Mouse (Mus musculus) fibroblast of lung, adult 2 months (primary cell): ENCODE data around the gene Zscan20.
A peak's percentile ranks its signal among the peaks of the same experiment; 100 is the strongest.

ENCODE experiments used
- DNase-seq: peaks from one replicate; pipeline ENCODE4 v3.0.0-alpha.2; 2011; ENCODE audit warnings: low read depth

The Zscan20 gene

DNA sequence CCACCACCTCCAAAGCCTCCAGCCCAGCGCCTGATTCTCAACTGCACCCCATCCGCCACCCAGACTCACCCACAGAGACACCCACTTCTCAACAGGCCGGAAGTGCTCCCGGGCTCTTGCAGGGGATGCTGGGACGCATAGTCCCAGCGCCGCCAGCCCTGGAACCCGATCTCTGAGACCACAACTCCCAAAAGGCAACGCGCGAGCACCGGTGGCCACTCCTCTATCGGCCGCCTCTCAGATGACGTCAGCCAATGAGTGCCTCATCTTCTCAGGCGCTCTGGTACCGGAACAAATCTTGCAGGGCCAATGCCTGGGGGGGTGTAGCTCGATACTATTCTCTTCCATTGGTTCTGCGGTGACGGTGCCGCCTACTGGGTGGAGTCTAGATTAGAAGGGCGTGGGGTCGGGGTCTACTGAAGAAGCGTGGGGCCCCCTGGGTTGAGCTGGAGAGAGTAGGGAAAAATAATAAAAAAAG is at the start of gene Zscan20:
Zscan20 (minus strand) TSS at position 174 of the 478 bp plus-strand sequence.
- DNase-seq, result peak; percentile 96

DNA sequence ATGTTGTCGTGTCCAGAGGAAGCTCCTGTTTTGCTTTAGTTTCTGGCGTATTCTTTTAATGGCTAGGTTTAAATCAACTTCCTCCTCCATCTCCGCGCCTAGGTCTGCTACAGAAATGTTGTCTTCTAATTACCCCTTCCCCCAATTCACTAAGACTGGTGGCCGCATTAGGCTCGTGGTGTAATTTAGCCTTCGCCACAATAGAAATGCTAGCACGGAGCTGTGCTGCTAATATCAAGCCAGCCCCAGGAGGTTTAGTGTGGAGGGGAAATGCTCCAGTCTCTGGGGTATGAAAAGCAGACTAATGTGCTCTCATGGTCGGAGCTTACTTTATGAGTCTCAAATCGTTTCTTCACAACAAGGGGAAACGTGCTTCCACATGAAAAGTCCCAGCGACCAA is 45.5 kb upstream of the Zscan20 start:
- DNase-seq, result no peak

DNA sequence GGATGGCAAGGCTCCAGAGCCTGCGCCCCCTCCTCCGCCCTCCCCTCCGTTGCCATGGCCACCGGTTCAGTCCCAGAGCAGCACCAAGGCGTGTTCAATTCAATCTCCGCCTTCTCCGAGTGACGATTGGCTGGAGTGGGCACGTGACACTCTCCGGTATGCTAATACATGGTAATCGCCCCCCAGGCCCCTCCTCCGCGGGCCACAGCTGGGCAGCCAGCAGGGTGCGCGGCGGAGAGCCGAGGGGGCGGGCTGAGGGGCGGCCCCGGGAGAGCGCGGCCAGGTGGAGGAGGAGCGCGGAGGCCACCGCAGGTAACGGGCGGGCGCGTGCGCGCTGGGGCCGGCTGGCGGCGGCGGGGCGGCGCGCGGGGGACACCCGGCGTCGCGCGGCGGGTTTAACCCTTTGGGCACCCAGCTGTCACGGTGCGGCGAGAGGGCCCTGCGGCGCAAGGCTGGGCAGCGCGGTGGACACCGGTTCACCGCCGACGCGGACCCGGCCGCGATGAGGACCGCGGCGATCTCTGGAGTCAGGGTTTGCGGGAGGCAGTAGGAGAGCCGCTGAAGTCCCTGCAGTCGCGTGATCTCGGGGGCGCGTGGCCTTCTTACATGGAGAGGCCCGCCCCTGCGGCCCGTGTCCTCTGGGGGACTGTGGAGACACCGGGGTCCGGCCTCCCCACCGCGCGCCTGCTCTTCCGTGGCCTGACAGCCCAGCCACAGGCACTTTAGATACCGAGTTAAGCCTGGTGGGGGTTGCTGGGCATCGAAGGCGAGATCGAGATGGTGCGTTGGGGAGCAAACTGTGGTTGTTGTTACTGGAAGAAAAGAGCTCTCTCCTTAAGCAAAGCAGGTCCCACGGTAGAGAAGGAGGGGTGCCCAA is 44.8 kb upstream of the Zscan20 start, which contains the start of gene Phc2:
Phc2 (plus strand) TSS at position 198 of the 877 bp plus-strand sequence.
- peak; percentile 67 for DNase-seq

DNA sequence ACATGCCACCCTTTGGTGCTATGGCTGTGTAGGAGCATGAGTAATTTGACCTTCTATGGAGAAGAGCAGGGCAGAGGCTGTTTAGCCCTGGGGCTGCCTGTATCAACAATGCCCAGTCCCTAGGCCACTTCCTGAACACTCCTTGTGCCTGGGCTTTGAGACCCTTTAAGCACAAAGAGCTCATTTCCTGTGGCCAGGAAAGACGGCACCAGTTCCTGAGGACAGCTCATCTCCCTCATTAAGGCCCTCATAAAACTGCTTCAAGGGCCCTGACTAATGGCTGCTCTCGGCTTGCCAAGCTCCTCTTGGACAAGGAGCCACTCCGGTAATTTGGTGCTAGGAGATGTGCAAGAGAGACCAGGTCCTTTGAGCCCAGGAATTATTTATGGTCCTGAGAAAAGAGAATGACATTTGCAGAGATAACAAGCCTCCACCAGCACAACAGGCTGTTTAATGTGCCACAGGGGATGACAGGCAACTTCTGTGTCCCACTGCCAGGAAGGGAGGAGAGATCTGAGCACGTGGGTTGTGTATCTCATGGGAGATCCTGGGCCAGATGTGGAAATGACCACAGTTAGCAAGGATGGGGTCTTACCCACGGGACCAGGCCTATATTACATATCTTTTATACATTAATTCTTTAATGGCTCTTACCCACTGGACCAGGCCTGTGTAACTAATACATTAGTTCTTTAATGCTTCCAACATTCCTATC is 42.8 kb upstream of the Zscan20 start:
- DNase-seq, result no peak

DNA sequence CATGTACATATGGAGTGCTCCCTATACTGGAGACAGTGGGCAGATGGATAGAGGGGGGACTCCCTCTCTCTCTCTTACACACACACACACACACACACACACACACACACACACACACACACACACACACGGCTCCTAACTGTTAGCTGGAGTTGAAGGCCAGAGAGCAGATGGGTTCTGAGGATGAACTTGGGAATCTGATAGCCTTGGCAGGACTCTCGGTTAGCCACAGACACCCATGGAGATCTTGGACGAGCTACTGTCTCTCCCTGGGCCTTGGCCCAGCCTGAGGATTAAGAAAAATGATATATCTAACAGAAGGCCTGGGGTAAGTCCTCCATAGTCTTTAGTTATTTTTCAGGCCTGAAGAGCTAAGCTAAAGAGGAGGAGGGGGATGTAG is 41.6 kb upstream of the Zscan20 start:
- DNase-seq, result no peak

DNA sequence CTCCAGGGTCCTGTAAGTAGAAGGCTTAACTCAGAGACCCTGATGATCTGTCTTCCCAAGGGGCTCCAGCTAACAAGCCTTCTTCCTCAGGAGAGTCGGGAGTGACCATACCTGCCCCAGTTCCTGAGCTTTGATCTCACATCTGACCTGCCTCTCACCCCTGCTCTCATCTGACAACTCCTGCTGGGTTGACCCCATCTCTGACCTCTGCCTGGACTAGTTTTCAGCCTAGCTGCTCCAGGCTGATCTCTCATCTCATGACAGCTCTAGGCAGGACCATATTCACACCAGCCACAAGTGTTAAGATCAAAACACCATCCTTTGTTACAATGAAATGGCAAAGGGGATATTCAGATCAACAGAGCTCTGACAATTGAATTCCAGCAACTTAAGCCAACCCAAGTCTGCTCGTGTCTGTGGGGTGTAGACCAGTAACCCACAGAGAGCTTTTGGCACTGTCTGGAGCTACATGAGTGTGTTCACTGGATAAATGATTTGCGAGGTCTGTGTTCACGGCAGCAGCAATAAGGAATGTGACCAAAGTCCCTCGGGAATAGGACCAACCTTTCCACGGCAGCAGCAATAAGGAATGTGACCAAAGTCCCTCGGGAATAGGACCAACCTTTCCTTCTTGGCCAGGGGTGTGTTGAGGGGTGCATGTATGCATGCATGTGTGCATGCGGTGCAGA is 38.8 kb upstream of the Zscan20 start:
- DNase-seq, result no peak

DNA sequence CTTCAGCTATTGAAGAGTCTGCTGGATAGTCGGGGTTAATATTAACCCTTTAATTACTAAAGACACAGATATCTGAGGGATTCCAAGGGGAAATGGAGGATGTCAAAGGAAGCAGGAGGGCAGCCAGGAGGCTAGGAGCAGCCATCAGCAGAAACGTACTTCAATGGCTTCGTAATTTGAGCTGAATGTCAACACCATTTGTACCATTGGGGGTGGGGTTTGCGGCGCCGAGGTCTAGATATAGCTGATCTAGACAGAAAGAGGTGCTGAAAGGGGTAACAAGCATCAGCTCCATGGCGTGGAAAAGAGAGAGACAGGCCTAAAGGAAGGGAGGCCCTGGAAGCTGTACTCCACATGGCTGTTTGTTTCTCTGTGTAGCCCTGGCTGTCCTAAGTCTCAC is 36.9 kb upstream of the Zscan20 start:
- DNase-seq, result no peak

DNA sequence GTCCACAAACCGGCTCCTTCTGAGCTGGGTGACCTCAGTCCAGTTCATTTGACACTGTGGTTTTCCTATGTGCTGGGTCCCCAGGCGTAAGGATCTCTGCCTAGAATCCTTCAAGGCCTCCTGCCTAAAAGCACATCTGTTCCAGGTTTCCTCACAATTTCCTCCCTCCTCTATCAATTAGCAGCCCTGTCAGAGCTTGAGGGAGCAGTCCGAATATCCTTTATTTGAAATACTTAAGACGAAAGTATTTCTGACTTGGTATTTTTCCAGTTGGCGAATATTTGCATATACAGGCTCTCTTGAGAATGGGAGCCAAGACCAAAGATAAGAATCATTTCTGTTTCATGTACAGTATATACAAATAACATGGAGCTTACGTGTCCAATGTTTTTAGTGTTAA is 36.0 kb upstream of the Zscan20 start:
- DNase-seq, result no peak

DNA sequence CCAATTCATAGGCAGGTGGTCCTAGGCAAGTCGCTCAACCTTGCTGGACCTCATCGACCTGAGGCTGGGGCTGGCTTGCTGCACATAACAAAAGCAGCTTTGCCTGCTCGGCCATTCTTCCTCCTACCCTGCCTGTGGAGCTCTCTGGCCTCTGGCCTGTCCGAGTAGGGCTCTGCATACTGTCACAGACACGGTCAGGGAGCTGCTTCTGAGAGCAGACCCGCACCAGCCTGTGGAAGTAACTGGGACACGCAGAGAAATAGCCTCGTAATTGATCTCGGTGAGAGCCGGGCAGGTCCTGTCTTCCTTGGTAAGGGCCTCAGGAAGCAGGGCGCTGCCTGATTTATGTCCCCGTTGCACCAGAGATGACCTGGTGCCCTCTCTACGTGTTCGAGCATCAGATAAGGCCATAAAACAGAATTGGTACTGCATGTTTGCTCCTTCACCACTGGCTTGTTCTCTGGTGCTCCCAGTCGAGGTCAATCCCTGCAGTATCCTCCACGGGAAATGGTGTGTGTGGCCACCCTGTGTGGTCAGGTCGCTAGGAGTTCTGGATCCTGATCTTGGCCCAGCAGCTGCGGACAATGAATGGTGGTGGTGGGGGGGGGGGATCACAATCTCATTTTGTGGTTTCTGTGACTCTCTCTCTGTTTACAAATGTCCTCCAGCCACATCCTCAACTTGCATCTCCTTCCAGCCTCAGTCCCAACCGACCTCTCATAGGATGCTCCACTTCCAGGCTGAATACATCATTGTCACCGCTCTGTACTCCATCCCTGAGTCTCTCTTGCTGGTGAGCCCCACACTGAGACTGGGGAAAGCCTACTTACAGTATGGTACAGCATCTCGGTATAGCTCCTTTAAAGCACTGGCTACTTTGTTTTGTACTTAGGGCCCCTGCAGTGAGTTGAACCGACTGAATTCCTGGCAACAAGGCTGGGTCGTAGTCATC is 32.1 kb upstream of the Zscan20 start:
- DNase-seq, result no peak

DNA sequence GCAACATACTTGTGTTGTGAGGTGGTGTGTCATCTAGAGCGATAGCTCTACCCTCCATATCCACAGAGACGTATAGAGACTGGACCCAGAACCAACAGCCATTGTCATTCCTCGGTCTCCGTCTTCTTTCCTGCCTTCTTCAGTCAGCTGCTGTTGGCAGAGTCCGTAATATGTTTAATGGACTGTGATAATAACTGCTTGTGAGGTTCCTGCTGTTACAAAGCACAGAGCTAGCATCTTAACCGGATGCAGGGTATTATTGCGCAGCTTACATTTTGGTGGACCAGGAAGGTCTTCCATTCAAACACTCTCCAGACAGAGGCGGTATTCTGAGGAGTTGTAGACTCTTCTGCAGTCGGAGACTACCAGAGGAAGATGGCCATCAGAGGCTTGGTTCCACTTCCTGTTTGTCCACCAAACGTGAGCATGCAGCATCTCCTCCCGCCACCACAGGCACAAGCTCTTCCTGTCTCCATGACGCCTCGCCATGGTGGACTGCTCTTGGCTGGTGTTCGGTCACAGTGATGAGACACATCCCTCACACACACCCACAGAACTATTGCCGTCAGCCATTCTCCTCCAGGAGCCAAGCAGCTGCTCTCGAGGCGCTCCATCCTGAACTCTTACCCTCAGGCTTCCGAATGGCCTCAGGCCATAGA is 28.5 kb upstream of the Zscan20 start:
- no peak for DNase-seq

DNA sequence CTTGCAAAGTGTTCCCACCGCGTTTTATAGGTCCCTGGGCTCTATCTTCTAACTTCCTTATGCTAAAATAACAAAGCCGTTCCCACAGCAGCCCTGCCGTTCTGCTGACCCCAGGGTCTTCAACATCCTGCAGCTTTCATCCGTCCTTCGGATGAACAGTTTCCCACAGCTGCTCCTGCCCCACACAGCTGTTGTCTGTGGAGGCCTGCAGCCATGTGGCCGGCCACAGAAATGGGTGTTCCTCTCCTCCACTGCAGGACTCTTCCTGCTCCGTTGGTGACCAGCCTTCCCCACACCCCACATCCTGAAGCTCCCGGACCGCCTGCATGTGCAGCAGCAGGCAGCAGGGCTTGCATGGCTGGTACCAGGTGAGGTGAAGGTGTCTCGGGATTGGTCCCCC is 27.4 kb upstream of the Zscan20 start:
- DNase-seq, result no peak

DNA sequence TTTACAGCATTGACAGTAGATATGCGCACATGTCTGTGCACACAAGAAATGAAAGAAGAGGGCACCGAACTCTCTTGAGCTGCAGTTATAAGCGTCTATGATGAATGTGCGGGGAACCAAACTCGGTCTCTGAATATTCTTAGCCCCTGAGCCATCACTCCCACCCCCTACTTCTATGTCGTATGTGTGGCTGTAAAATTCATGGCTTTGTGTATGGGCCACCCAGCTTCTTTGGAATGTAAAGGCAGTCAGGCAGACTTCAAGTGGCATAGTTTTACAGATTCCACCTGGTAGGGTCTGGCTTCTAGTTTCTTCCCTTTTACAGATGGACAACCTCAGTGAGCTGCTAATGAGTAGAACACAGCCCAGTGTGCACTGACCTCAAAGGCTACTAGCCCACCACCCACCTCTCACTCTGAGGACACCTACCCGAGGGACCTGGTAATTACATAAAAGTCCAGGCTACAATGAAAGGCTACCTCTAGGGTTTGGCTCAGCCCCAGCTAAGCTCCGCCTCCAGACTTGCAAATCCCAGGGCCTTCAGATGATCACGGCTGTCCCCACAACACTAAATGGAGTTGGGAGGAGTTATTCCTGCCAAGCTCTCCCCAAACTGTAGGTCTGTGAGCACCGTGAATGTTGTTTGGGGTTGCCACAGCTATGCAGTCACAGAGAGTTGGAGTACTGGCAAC is 26.1 kb upstream of the Zscan20 start:
- DNase-seq, result no peak

DNA sequence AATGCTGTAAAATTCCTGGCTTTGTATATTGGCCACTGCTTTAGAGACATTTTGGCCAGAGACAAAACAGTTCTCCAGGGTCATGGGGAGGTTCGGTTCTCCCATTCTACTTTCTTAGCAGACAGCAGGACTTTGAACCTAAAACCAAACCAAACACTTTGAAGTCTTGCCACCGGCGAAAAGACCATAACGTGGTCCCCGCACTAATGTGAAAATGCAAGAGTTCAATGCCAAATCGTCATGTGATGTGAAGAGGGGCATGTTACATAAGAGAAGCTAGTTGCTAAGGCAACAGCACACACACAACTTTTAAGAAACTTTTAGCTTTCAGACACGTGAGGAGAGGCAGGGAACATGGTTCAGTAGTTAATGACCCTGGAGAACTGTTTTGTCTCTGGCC is 25.6 kb upstream of the Zscan20 start:
- no peak for DNase-seq

DNA sequence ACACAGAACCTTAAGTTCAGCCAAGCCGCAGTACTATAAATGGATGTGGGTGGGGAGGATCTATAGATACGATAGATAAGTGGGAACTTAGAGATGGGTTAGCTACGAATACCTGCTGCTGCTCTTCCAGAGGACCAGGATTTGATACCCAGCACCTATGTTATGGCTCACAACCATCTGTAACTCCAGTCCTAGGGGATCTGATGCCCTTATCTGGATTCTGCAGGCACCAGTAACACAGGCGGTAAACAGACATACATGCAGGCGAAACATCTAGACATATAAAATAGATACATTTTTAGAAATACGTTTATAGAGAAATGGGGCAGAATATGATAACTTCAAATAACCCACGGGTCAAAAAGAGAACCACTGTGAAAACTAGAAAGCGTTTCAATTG is 11.2 kb upstream of the Zscan20 start:
- DNase-seq, result no peak

DNA sequence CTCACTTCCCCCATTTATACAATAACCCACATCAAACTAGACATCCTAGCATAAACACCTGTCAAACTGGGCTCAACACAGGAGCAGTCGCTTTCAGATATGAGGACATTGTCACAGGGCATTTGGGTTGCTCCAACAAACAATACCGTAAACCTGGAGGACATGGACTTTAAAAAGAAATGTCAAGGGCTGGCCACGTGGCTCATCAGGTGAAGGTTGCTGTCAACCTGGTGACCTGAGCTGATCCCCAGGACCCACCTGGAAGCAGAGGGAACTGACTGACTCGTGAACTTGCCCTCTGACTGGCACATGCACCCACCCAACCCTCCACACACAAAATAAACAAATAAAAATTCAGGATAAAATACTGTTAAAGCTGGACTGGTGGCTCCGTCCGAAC is 10.7 kb upstream of the Zscan20 start:
- DNase-seq, result no peak

DNA sequence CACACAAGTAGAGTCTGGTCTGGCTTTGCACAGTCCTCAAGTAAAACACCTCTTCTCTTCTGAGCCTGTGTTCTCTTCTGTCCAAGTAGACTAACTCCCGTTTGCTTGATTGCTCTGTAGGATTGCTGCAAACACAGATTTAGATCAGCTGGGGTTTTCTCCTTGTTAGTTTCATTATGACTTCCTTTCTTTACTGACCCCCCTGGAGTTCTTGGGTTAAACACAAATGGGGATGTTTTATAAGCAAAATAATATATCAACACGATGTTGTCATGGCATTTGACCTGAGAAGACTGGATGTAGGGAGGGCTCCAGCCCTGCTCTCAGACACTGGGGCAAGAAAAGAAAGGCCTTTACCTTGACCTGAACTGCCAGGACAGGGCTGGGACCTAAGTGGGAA is 9.1 kb upstream of the Zscan20 start:
- DNase-seq, result no peak

DNA sequence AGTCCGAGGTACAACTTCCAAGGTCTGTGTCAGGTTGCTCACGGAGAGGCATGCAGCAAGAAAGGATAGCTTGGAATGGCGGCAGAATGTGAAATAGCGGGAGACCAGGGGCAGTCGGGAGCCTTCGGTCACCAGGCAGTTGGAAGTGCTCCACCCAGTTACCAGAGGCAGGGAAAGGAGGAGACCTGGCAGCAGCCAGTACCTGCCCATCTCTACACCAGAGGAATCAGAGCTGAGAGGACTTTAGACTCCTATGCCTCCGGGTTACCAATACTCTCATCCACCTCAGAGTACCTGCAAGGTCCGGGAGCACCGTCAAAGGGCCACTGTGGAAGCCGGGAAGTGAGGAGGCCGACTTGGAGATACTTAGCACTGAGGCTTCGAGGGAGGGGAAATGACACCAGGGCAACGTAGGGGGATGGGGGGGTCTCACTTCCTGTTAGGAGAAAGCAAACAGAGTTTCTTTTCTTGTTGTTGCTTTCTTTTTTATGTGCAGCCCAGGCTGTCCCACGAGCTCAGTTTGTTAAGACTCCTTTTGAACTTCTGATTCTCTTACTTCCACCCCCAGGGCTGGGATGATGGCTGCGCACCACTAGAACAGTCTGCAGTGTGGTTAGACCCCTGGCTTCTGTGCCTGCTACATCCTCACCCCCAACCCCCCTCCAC is 8.5 kb upstream of the Zscan20 start, which contains the start of gene Tlr12:
Tlr12 (minus strand) TSS at position 374 of the 666 bp plus-strand sequence.
- DNase-seq, result no peak

DNA sequence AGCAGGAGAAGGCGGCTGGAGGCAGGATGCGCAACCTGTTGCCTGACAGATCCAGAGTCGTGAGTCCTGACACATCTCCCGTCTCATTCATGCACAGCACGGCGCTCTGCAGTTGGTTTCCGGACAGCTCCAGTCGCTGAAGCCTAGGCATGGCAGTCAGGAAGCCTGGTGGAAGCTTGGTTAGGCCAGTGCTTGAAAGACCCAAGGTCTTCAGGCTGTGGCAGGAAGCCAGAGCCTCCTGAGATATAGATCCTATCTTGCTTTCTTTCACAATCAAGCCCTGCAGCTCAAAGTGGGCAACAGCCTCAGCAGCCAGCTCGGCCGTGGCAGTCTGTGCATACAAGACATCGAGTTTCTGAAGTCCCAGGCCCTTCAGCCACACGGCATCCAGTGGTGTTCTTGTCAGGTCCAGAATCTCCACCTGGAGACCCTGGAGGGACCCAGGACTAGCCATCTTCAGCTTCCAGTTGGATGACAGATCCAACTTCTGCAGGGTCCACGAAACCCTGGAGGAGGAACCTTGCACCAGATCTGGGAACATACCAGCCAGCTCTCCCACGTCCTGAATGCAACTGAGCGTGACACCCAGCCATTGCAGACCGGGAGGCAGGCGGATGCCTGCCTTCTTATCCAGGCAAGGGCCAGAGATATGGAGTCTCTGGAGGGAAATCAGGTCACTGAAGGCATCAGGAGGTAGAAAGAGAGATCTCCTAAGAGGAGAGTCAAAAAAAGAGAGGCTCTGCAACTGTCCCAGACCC is 7.6 kb upstream of the Zscan20 start:
- no peak for DNase-seq

DNA sequence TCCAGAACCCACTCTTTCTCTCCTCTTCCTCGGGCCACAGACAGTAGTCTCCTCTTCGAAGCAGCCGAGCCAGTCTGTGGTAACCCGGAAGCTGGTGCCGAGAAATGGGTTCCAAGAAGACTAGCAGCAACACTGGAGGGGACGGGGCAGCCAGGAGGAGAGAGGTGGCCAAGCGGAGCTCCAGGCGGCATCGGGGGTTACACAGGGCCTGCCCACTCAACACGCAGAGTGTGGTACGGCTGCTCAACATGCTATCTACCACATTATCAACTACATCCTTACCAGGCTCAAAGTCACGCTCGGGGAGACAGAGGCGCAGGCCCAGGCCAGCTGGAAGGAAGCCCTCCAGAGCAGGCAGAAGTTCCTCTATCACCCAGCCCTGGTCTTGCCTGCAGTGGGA is 5.9 kb upstream of the Zscan20 start:
- no peak for DNase-seq
